Mouse (Mus musculus) cerebellum, adult 2 months (tissue): ENCODE results near the gene Olfr578.

ENCODE experiments used
- CTCF ChIP-seq: fragments of 200-500 bp; IDR thresholded peaks from 2 replicates; pipeline ENCODE4 v1.5.1; 2011; ENCODE audit warnings: low read depth, mild to moderate bottlenecking, control low read depth, low read length, moderate library complexity, borderline replicate concordance; ENCODE audit not compliant: insufficient read depth
- POLR2A ChIP-seq: fragments of 200-500 bp; IDR thresholded peaks from 2 replicates; pipeline ENCODE4 v1.6.1; 2011; ENCODE audit warnings: low read length, control low read depth, borderline replicate concordance; ENCODE audit not compliant: insufficient read depth

DNA sequence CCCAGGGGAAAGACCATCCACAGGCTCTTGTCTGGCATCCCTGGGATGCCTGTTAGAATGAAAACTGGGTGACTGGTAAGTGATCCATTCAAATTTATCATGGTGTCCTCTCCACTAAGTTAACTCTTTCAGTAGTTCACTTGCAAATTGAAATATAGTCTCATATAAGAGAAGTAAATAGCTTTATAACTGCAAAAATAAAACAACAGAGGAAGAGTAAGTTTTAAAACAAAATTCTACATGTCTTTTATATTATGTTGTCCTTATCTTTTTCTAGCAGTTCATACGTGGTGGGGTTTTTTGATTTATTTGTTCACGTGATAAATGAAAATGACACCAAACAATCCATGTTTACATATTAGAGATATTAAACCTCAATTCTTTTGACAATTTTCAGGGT is 46.6 kb downstream of the Olfr578 start, which contains the start of gene Olfr573-ps1:
- TF ChIP-seq CTCF (no peak), POLR2A (no peak)
